Mouse (Mus musculus): ENCODE measurements around the gene Rgma.

The Rgma gene

DNA sequence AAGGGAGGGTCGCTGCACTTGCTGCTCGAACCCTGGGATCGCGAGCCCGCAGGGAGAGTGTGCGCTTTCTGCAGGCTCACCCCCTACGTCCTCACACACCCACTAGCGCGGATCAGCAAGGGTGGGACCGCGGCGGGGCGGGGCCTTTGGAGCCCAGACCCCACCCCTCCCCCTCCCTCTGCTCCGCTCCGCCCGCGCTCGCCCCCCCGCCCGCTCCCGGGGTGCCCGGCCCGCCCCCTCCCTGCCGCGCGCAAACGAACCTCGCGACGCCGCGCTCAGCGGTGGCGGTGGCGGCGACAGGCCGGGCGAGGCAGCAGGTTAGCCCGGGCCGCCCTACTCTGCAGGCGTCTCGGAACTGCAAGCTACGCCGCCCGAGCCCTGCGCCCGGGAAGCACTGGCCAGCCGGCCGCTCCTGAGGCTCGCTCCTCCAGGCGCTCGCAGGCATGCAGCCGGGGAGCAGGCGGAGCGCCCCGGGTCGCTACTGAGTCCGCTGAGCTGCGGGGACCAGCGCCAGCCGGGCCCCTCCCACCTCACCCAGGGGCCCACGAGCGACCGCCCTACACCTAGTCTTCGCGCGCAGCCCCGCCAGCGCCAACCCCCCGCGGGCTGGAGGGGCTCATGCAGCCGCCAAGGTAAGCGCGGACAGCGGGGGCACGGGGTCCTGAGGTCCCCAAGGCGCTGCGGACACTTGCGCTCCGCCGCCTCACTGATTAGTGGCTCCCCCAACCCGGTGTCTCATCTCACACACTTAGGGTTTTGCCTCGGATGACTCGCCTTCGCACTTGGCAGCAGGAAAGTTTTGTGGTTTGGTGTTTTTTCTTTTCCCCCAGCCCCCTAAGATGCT lies at the start of gene Rgma:
Gene Rgma, plus strand, starts transcription at position 253 of the 844 bp plus-strand sequence.
- no peak for DNase-seq (ENCODE audit: low spot score in 2 of 2)

GRCm38 (mm10) chr7:73326236-73326635 lies 49.1 kb upstream of the Rgma start:
- no peak for DNase-seq (ENCODE audit: low spot score in 2 of 2)

- DNase-seq (ENCODE audit: low spot score in 2 of 2) = no peak
Measured at GRCm38 (mm10) chr7:73326680-73327079, 48.6 kb upstream of the Rgma start.

DNA sequence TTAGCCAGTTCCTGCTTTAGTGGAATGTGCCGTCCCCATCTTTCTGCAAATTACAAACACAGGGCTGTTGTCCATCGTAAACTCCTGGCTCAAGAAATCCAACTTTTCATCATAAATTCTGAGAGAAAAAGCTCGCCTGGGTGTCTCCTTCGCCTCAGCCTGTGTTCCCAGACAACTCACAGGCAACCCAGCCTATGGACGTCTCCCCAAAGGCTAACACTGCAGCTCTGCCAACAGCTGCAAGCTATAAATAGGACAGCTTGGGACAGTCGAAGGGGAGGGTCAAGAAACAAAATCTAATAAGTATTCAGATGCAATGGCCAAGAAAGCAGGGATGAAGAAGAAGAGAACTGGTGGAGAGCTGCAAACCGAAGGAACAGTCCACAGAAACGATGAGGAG lies 48.1 kb upstream of the Rgma start:
- DNase-seq (ENCODE audit: low spot score in 2 of 2) = no peak

GRCm38 (mm10) chr7:73327652-73328051 lies 47.7 kb upstream of the Rgma start:
- DNase-seq (ENCODE audit: low spot score in 2 of 2) = no peak

GRCm38 (mm10) chr7:73328653-73329207 lies 46.6 kb upstream of the Rgma start:
- DNase-seq (ENCODE audit: low spot score in 2 of 2) = no peak

GRCm38 (mm10) chr7:73330754-73331153 lies 44.6 kb upstream of the Rgma start:
- DNase-seq (ENCODE audit: low spot score in 2 of 2) = no peak

- DNase-seq (ENCODE audit: low spot score in 2 of 2) = no peak
Measured at GRCm38 (mm10) chr7:73331645-73332044, 43.7 kb upstream of the Rgma start.

DNA sequence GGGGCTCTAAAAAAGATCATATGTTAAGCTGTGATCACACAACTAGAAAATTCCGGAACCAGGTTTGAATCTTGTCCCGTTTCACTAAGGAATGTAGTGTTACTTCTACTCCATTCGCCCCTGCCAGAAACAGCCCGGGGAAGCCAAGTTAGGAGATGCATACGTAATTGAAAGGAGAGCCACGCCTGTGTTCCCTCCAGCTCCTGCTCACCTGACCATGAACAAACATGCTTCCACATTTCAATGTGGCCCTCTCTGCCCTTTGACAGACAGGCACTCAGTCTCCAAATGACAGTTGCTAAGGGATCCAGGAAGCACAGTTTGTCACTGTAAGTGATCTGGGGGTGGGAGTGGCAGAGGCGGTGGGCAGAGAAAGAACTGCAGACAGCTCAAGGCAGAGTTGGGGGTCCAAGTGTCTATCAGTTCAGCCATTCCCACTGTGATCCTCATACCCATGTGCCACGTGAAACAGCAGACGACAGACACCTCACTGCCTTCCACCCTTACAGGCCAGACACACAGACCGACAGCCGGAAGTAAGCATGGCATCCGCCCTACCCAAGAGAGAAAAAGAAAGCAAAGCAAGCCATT lies 41.8 kb upstream of the Rgma start:
- DNase-seq (ENCODE audit: low spot score in 2 of 2) = no peak

- DNase-seq (ENCODE audit: low spot score in 2 of 2) = no peak
Measured at GRCm38 (mm10) chr7:73334883-73335282, 40.4 kb upstream of the Rgma start.

DNA sequence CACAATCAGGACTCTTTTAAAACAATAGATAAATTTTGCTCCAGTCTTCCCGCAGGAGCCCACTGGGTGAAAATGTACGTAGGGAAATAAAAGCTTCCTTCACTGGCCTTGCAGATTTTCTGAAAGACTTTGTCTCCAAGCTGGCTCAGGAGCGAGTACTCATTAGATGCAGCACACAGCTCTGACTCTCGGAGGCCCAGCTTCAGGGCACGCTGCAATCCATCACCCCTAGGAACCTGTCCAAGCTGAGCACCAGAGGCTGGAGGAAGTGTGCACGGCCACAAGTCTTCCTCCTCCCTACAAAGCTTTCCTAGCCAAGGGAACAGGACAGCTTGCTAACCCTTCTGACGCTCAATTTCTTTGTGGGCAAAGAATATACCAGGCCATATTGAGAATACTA lies 38.9 kb upstream of the Rgma start:
- DNase-seq (ENCODE audit: low spot score in 2 of 2) = no peak

GRCm38 (mm10) chr7:73338353-73338752 lies 37.0 kb upstream of the Rgma start:
- no peak for DNase-seq (ENCODE audit: low spot score in 2 of 2)

DNA sequence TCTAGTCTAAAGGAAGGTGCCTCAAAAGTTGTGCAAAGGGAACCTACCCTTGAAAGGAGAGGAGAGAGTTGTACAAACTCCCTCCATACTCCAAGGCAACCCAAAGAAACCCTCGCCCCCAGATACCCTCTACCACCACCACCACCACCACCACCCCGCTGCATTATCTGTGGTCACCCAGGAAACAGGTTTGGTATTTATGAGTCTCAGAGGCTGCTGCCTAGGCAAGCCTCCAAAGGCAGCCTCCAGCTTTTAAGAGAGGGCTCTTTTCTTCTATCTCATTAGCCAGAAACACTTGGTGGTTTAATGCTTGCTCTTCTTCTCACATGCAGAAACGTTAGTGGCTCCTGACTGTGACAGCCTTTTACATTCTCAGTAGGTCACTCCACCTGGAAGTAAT lies 31.5 kb upstream of the Rgma start:
- no peak for DNase-seq (ENCODE audit: low spot score in 2 of 2)

- no peak for DNase-seq (ENCODE audit: low spot score in 2 of 2)
Measured at GRCm38 (mm10) chr7:73348585-73349124, 26.7 kb upstream of the Rgma start.

- DNase-seq (ENCODE audit: low spot score in 2 of 2) = no peak
Measured at GRCm38 (mm10) chr7:73349158-73349557, 26.2 kb upstream of the Rgma start.

DNA sequence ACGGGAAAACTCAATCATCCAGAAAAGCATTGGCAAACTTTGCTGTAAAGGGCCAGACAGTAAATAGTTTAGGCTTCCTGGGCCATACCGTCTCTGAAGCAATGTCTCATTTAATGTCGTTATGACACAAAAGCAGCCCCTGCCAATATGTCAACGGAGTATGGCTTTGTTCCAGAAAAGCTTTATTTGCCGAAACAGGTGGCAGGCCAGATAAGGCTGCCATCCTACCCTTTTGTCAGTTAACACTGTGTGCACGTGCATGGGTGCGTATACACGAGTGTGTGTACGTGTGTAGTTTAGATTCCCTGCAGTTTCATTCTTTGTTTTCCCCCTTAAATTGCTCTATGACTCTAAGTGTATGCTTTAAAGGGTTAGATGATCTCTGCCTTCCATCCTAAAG lies 20.1 kb upstream of the Rgma start:
- no peak for DNase-seq (ENCODE audit: low spot score in 2 of 2)

DNA sequence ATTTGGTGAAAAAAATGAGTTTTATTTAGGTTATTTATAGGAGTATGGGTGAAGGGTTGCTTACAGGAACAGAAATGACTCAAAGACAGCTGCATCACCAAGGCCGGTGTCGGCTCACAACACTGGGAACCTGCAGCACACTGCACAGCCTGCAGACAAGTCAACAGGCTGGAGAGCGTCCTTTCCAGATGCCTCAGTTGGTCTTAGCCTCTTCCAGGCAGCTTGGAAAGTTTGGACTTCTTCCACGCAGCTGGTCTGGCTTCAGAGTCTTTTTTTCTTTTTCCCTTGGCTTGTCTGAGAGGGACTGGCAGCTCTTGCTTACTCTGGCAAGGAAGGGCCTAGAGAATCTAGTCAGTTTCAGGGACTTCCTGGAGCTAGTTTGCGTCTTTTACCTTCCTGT lies 18.4 kb upstream of the Rgma start:
- no peak for DNase-seq (ENCODE audit: low spot score in 2 of 2)

GRCm38 (mm10) chr7:73357626-73358025 lies 17.7 kb upstream of the Rgma start:
- no peak for DNase-seq (ENCODE audit: low spot score in 2 of 2)

DNA sequence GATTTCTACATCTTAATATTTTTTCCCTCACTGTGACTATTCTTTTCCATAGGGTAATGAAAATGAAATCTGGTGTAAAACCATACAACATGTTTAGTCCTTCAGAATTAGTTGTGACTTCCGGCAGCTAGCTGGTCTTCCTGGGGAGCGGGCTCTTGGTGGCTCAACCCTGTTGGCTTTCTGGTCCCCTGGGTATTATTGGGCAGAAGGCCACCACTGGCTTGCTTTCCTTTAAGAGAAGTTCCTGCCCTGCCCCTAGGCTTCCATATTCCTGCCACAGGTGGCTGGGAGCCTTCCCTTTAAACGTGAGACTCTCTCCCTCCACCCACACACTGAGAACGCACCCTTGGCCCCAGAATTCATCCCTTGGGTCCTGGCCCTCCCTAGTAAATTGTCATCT lies 9.8 kb upstream of the Rgma start:
- DNase-seq (ENCODE audit: low spot score in 2 of 2) = no peak

DNA sequence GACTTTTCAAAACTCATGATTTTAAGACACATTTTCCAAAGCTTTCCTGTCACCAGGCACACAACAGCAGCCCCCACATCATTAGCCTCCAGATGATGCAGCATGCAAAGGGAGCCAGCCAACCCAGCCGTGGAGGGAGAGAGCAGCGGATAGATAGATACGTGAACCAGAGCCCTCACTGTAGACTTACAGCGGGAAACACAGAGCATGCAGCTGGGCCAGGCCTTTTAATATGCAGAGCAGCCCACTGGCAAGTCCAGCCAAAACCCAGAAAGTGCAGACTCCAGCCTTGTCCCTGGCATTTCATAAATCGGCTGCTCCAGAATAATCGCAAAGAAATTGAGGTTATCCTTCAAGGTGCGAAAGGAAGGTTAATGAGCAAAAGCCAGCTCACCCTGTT lies 9.3 kb upstream of the Rgma start:
- no peak for DNase-seq (ENCODE audit: low spot score in 2 of 2)

GRCm38 (mm10) chr7:73367681-73368464 lies 7.4 kb upstream of the Rgma start:
- DNase-seq (ENCODE audit: low spot score in 2 of 2) = no peak

DNA sequence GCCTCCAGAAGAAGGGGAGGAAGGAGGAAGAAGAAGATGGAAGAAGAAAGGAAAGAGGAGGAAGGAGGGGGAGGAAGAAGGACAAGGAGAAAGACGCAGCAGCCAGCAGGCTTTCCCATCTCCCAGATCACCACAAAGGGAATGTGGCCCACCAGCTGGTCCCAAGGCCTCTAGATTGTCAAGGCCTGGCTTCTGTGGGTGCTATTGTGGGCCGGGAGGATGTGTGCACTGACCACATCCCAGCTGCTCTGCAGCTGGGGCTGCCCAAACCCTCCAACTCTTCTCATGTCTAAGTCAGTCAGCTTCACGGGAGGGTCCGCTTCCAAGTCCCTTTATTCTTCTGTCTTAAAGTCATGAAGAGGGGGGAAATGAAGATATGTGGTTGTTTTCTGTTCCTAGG lies 5.3 kb upstream of the Rgma start:
- no peak for DNase-seq (ENCODE audit: low spot score in 2 of 2)
